Mouse (Mus musculus) embryo, embryonic 10 days (tissue): ENCODE measurements around the gene Arcn1.

ENCODE experiments used
- DNase-seq: peaks from one replicate; pipeline ENCODE4 v3.0.0-alpha.2; 2015; ENCODE audit warnings: low spot score

The Arcn1 gene

DNA sequence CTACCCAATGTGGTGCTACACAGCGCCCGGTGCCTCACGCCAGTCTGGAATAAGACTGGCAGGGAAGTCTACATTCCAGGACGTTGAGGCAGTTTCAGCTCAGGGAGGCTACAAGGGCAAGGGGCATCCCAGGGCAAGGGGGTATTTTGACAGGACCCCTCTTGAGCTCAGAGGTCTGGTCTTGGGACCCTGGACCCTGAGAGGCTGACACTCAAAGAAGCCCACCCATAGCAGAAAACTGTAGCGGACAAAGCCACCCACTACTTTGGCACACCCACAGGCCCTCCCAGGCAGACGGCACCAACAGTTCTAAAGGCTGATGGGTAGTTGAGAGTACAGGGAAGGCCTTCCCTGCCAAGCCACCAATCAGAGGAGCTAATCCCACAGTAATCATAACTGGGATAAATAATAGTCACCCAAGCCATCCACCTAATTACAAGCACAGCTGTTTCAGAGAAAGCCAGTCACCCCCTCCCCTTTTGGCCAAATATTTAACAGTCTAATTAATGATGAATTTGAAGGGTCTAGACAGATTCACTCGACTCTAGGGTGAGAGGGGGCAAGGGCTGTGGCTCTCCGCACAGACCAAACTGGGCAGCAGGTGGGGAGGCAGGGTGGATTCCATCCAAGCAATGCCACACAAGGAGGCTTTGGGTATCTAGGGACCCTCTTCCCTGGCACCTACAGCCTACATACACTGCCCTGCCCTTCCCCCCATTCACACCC is 47.9 kb downstream of the Arcn1 start:
- no peak for DNase-seq

DNA sequence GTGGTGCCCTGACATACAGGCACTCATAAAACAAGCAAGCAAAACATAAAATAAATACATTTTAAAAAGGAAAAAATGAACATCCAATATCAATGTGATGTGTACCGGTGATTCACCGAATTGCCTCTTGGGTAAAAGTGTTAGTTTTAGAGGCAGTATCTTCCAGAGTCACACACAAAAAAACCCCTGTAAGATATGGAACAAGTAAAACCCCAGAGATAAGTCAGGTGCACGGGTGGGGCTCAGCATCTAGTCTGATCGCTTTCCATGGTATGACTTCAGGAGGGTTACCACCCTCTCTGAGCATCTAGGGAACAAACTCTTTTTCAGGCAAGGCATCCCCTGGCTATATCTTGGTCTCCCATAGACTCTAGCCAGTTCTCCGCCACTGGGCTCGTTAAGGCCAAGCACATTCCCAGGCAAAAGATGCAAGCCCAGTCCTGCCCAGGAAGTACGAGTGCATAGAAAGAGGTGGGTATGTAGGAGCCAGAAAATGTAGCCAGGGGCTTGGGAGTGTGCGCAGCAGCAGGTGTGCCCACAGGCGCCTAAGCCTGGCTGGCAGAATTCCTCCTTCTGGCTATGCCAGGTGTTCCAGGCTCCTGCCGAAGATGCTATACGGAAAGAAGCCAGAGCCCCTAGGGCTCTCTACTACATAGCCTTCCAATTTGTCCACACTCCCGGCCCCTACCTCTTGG is 48.6 kb downstream of the Arcn1 start:
- no peak for DNase-seq

DNA sequence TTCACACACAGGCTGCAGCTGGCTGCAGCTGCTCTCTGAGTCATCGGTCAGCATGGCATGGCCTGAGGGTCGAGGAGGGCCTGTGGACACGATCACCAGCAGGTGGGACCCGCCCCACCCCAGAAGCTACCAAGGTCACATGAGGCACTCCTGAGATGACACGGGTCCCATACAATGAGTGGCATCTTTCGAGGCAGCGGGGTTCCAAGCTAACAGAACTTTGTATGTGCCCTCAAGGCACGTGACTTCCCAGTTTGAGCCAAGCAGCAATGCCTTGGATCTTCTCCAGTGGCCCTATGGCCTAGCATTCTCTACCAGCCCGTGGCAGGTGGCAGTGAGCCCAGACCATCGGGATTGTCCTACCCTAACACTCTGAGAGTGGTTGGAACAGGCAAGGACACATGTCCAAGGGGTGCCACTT is 49.8 kb downstream of the Arcn1 start:
- no peak for DNase-seq

DNA sequence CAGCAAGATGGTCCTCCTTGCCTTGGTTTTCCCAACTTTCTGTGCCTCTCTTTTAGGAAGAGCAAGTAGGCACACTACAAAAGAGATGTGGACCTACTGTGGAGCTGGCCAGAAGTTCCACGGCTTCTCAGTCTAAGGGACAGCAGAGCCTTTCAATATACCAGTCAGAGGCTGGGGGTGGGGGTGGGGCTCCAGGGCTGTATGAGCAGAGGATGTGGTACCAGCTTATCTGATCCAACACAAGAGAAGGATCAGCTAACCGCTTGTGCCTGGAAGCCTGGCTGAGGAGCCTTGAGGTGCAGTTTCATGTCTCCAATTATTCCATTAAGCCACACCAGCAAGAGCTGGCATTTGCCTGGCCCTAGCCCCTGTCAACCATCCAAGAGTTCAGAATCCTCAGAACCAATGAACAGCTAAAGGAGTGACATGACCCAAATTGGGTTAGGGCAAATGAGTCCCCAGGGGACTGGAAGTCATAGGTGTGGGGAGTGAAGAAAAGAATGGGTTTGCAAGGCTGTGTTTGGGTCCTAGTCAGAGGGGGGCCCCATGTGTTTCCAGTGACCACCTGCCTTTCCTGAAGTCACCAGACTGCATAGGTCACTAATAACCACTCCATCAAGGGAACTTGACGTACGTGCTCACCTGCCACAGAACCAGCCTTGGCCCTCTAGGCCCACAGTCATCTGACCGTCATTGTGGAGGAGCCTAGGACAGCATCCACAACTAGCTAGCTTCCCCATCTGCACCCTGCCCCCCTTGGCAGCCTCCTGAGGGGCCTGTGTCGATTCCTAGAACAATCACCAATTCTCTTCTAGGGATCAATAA is 50.4 kb downstream of the Arcn1 start:
- no peak for DNase-seq

DNA sequence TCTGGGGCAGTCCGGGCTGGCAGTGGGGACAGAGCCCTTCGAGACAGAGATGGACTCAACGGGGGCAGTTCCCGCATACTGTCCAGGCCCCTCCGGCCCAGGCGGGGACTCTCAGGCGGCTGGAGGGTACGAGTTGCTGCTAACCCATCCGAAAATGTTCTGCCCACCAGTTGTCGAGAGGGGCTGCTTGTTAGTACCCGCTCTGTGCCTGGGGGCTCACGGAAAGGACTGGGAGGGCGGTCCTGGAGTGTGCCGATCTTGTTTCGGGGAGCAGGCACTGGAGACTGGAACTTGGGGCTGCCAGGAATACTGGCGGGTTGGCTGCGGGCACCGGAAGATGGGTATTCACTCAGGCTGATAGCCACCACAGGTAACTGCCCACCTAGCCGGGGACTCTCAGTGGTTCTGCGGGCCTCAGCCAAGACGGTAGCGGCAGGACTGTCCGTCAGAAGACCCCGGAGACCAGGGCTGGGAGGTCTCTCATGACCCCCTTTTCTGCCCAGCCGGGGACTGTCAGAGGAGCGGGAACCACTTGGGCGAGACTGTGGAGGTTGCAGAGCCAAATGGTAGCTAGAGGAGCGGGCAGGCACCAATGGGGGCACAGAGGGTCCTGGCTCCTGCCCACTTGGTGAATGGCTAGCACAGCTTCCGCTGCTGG is 51.8 kb downstream of the Arcn1 start:
- DNase-seq = no peak

DNA sequence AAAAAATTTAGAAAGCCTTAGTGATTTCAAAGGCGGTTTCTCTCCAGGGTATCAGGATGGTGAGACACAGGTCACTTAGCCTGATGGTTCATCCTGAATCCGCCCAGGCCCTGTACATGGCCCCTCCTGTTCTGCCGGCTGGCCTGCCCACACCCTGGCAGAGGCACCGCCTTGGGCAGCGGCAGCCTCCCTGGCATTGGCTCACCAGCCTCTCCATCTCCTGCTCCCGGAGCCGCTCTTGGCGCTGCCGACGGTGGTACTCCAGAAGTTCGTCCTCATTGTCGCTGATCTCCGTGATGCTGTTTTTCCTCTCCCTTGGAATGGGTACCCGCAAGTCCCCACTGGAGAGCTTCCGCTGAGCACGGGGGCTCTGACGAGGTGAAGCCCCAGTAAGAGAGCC is 52.5 kb downstream of the Arcn1 start:
- no peak for DNase-seq

DNA sequence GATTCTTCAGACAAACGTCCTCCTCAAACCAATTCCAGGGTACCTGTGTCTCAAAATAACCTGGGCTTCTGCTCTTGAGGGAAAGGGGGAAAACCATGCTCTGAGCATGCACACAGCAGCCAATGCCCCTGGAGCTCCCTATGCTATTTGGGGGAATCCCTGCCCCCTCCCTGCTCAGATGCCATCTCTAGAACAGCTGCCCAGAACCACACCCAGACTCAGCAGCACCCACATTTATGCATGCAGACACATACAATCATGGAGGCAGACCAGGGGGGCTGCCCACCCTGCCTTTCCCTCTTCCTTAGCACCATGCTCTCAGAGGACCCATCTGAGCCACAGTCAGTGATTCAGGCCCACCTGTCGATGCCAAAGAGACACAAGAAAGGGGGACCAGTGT is 54.1 kb downstream of the Arcn1 start:
- DNase-seq = no peak

DNA sequence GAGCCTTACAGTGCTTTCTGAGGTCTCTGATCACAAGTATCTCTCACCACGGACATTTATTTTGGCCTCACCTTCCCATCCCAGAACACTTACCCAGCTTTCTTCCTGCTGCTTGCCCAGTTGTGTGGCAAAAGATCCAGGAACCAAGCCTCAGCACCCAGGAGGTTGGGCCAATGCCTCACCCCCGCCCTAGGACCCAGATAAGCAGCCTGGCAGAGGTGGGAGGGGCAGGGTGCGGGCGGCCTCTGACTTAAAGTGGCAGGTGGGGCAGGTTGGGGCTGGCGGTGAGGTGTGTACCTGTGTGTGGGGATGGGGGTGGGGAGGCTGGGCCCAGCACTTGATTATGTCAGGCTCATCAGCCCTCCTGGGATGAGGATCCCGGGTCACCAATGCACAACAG is 54.6 kb downstream of the Arcn1 start:
- DNase-seq = no peak

DNA sequence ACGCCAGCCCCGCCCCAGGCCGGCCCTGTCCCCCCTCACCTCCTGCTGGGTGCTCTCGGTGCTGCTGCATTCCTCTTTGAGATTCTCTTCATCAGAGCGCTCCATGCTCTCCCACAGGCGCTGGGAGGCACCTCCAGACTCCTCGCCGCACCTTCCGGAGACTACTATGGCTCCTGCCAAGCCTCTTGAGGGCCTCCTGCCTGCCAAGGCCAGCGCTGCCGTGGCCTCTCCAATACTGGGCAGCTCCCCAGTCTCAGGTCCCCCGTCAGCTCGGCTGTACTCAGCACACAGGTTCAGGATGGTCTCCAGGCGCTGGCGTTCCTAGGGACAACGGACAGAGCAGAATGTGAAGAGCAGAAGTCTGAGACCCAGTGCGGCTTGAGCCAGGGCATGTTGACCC is 56.0 kb downstream of the Arcn1 start:
- DNase-seq = no peak

DNA sequence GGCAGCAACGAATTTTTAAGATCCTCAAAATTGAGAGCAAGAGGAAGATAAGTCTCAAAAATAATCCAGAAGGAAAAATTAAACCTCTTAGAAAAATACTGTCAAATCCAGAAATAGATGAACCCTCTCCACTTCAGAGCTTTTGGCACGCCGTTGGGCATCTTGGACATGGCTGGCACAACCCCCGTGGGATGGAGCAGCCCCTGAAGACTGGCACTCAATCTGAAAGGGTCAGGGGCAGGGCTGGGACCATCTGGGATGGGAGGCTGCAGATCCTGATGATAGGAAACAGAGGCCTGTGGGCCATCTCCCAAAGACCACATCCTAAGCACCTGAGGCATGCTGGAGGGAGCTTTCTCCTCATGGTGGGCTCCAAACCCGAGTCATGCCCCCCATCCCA is 57.4 kb downstream of the Arcn1 start:
- no peak for DNase-seq

DNA sequence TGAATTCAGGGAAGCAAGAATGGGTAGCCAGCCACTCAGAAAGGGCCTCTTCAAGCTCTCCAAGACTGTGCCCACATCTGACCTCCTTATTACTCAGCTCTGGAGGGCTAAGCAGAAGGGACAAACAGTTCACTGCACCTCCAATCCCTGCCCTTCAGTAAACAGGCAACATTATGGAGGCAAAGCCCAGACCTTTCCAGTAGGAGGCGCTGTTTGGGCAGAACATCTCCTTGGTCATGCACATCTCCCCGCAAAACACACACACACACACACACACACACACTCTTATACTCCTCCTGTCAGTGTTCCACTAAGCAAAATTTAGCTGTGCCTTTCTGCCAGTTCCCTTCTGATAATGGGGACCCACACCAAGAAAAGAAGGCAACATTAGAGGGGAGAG is 58.0 kb downstream of the Arcn1 start:
- DNase-seq = peak; percentile 58

DNA sequence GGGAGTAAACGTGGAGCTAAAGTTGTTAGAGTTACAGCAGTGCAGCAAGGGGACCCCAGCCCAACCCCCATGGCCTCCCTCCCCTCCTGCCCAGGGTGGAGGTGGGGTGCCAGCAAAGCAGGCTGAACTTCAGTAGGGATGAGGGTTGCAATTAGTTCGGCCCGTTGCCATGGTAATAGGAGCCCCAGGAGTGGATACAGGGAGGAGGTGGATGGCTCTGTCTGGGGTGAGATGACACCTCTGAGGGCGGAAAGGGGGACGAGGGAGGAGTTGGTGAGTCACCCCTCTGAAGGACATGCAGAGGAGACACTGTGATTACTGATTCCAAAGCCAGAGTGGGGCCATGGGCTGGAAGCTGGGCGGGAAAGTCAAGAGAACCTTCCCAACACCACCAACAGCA is 58.7 kb downstream of the Arcn1 start:
- peak; percentile 42 for DNase-seq

DNA sequence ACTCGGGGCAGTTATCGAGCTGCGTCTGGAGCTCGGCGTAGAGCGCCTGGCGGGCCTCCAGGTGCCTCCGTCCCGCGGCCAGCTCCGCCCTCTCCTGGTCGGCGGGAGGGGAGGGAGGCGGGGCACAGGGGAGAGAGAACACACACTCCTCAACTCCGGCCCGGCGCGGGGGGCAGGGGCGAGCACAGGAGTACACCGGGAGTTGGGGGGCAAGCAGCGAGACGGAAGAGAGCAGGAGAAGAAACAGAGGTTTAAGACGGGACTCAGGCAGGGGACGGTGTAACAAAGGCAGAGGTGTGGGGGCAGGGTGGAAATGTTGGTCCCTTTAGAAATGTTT is 59.2 kb downstream of the Arcn1 start:
- peak; percentile 67 for DNase-seq

DNA sequence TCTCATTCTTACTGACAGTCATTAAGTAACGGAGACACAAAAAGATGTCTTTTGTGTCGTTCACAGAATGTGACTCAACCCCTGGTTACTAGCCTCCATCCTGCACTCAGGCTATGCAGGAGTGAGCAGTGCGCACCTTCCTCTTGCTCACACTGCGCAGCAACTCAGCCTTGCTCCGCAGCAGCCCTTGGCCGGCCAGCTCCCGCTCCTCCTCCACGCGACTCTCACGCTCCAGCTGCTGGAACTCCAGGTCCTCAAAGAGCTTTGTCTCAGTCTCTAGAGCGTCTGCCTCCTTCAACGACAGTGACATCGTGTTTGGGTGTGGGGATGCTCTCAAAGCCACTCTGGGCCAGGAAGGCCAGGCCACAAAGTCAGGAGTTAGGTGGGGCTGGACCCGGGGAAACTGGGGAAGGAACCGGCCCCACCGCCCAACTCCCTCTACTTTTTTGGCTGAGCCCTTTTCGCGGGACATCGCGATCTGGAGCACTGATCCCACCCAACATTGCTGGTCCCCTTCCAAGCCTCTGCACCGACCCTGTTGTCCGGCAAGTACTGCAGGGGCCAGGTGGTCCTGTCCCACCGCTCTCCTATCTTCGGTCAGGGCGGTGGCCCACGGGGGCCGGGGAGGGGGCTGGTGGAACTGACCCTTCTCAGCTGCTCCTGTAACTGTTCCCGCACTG is 59.8 kb downstream of the Arcn1 start:
- peak; percentile 52 for DNase-seq

DNA sequence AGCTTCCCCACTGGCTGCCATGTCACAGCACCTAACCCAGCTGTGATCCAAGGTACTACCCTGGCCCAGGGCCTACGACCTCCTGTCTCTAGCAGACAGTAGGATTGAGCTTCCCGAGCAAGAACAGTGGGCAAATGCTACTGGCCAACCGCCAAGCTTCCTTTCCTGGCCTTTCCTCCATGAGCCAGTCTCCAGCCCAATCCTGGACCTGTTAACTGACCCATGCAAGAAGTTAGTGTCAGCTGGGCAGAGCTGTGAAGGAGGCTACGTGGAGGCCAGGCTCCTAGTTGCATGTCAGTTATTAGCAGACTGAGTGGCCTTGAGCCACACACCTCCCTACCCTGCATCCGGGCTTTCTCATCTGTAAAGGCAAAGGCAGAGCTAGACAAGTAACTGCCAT is 67.9 kb downstream of the Arcn1 start:
- DNase-seq = no peak

DNA sequence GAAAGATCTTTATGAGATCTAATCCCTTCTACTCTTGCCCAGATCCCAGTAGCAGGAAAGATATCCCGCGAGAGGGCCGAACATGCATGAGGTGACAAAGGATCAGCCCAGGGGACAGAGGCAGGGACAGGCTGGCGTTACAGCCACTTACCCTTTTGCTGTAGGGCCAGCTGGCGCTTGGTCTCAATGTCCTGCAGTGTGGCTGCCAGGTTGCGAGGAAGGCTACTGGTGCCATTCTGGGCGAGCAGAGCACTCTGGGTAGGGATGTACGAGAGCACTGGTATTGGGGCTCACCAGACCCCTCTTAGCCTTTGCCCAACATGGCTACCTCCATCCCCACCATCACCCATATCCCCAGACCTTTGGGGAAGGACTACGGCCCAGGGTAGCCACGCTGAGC is 68.4 kb downstream of the Arcn1 start:
- no peak for DNase-seq

DNA sequence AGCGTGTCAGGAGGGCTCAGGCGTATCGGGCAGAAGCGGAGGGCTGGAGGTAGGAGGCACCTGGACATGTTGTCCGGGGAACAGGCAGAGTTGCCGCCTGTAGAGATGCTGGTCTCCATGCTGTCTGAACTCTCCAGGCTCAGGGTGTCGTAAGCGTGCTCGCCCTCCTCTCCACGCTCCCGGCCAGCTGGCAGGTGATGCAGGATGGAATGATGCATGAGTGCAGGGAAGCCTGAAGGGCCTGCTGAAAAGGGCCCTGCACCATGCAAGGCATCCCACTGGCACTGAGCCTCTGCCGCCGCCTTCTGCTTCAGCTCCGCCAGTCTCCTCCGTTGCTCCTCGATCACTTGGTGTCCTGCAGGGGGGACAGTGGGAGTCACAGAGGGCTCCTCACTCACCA is 69.8 kb downstream of the Arcn1 start:
- no peak for DNase-seq

DNA sequence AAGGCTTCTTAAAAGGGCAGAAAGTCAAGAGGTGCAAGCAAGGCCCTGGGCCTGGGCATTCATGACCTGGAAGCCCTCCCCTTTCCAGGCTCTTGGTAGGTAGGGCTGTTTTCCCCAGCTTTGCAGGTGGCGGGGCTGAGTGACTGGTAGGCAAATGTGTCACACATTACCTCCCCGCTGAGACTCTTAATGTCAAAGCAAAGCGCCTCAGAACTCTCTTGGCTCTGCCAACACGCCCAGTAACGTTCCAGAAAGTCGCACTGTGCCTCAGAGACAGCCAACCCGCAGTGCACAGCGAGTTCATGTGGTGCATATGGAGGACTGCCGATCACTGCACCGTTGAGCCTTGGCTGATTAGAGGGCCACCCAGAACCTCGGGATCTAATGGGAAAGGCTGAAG is 74.6 kb downstream of the Arcn1 start:
- no peak for DNase-seq

DNA sequence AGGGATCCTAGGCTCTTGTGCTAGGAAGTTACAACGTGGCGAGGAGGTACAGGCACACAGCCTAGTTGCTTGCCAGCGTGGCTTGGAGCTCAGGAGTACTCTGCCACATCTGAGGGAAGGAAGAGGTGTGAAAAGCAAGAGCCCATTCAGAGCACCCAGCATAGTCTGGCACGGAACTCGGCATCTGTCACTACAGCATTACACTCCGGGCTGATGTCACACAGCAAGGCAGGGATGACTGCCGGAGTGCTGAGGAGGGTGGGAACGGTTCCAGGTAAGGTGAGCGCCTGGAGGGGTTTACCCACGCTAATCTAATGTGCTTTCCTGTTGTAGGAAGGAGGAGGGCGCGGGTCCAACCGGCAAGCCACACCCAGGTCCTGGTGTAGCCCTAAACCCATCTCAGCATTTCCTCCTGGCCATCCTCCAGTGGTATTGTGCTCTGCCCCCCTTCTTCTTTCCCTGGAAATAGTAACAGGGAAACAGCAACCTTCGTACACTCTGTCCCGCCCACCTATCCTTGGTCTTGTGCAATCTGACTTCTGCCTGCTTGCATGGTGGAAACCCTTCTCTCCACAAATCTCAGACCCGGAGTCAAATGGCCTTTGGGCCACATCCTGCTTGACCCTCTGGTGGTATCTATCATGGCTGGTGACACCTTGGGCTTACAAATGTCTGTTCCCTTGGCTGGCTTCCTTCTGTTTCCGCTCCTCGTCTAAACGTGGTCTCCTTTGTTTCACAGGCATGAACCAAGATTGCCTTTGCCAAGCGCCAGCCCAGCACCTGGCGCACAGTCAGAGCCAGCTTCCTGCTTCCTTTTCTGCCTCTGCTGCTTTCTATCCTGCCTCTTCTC is 75.7 kb downstream of the Arcn1 start:
- DNase-seq = no peak
